ENCODE assay signal across 23 mouse cellular contexts in the genomic region with DNA sequence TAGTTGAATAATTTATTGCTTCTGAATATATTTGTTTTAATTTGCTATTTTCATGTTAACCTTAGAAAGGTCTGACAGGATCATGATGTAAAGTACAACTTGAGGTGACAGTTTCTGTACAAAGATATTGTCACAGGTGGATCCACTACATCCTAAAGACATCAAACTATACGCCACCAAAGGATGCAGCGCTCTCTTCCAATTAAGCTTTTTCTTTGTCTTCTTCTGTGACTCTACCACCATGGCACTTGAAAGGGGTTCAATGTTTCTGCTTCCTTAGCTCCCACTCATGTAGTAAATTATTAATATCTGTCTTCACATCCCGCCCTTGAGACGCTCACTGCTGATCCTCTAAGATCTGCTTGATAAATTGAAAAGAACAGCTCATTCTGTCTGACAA.
DNase-seq lines count a peak whose midpoint lies in the region; ATAC-seq and TF ChIP-seq lines count a peak whose summit lies in the region.
"Had no signal": no experiment of that assay in that cellular context is flagged by ENCODE, and none has a peak within 500 bp of the region (broad histone marks: within the 10 kb centered on the region; RNA-seq: fewer than 3 reads in every experiment).

No protein-coding gene starts in this region.

- no peaks in the 10 kb centered on the region for H3K9me3 ChIP-seq in midbrain, embryonic 13.5 days
- H3K9me3 ChIP-seq in midbrain, embryonic 10.5 days (replicated peaks), result no peaks in the 10 kb centered on the region
- H3K9me3 ChIP-seq: forebrain, embryonic 10.5 days; forebrain, embryonic 13.5 days; G1E; hindbrain, embryonic 12.5 days; hindbrain, embryonic 15.5 days had no signal

- H3K27ac ChIP-seq in midbrain, embryonic 13.5 days, result no peak overlapping the region
- no peak overlapping the region for H3K27ac ChIP-seq in midbrain, embryonic 10.5 days (replicated peaks)
- H3K27ac ChIP-seq: forebrain, embryonic 10.5 days; forebrain, embryonic 13.5 days; hindbrain, embryonic 12.5 days; hindbrain, embryonic 15.5 days had no signal

- no peak overlapping the region for H3K4me2 ChIP-seq in midbrain, embryonic 13.5 days (replicated peaks)
- H3K4me2 ChIP-seq: forebrain, embryonic 13.5 days; heart, embryonic 11.5 days; hindbrain, embryonic 12.5 days; hindbrain, embryonic 15.5 days had no signal

- ATAC-seq in midbrain, embryonic 13.5 days, result peak; percentile 70
- ATAC-seq: forebrain, embryonic 13.5 days; forebrain, embryonic 16.5 days; Patski had no signal

- TF ChIP-seq POLR2A in brain, embryonic 14.5 days (IDR thresholded peaks at IDR 0.05; ENCODE audit: borderline replicate concordance, extremely low read depth, insufficient read depth, insufficient read length, poor library complexity, severe bottlenecking), result no peak

- H3K27me3 ChIP-seq in midbrain, embryonic 13.5 days, result no peaks in the 10 kb centered on the region
- H3K27me3 ChIP-seq in midbrain, embryonic 10.5 days (ENCODE audit: low read depth, poor library complexity, severe bottlenecking), result no peaks in the 10 kb centered on the region
- H3K27me3 ChIP-seq: CH12.LX; forebrain, embryonic 13.5 days; hindbrain, embryonic 12.5 days; hindbrain, embryonic 15.5 days; Patski had no signal

- no peaks in the 10 kb centered on the region for H3K4me1 ChIP-seq in midbrain, embryonic 13.5 days (replicated peaks)
- H3K4me1 ChIP-seq in midbrain, embryonic 10.5 days, result no peaks in the 10 kb centered on the region
- H3K4me1 ChIP-seq: forebrain, embryonic 10.5 days; forebrain, embryonic 13.5 days; hindbrain, embryonic 12.5 days; hindbrain, embryonic 15.5 days had no signal

- no peak overlapping the region for H3K4me3 ChIP-seq in midbrain, embryonic 13.5 days (replicated peaks)
- no peak overlapping the region for H3K4me3 ChIP-seq in midbrain, embryonic 10.5 days
- H3K4me3 ChIP-seq: forebrain, embryonic 10.5 days; forebrain, embryonic 13.5 days; hindbrain, embryonic 12.5 days; hindbrain, embryonic 15.5 days had no signal

- no peaks in the 10 kb centered on the region for H3K36me3 ChIP-seq in midbrain, embryonic 13.5 days
- H3K36me3 ChIP-seq in midbrain, embryonic 10.5 days, result no peaks in the 10 kb centered on the region
- H3K36me3 ChIP-seq: forebrain, embryonic 10.5 days; G1E; hindbrain, embryonic 12.5 days; hindbrain, embryonic 15.5 days had no signal

- TF ChIP-seq CTCF in brain, embryonic 14.5 days (IDR thresholded peaks at IDR 0.05; ENCODE audit: borderline replicate concordance, extremely low read depth, insufficient read depth, insufficient read length), result no peak

- H3K9ac ChIP-seq in midbrain, embryonic 13.5 days (replicated peaks), result no peak overlapping the region
- H3K9ac ChIP-seq: forebrain, embryonic 13.5 days; hindbrain, embryonic 12.5 days; hindbrain, embryonic 15.5 days had no signal

- DNase-seq in midbrain, embryonic 10.5 days (ENCODE audit: low spot score), result no peak
- DNase-seq in brain, embryonic 14.5 days (ENCODE audit: low read depth), result peak; percentile 51
- peak; percentile 20 for DNase-seq in retina, embryonic 14.5 days (ENCODE audit: low spot score)
- no peak for DNase-seq in thymus, adult 18-20 months
- DNase-seq in gastrocnemius, postnatal 25 days, result no peak
- DNase-seq: adrenal gland, postnatal 10 days; adrenal gland, postnatal 36 days; B cell, adult 2 months; cerebellum, adult 11-12 months; cerebellum, adult 8-10 months; cerebellum, postnatal 10 days; gastrocnemius, postnatal 10 days; heart, adult 11 months had no signal

- WGBS in midbrain, embryonic 13.5 days, result 72% methylated on average over 4 of the region's 4 CpGs
- WGBS in midbrain, embryonic 10.5 days, result 93% methylated on average over 4 of the region's 4 CpGs

Comparison
In these comparisons a context has a peak if more than half of its experiments do, and no peak if none do; other contexts are left out.
1. DNase-seq: peak in brain, embryonic 14.5 days (single experiment) and retina, embryonic 14.5 days (single experiment); none in midbrain, embryonic 10.5 days (single experiment), thymus, adult 18-20 months (0 of 2) and gastrocnemius, postnatal 25 days (single experiment).